Mouse (Mus musculus) gastrocnemius, postnatal 25 days (tissue): ENCODE data around the gene Gng4. TPM values are rescaled to one million over a fixed set of nuclear protein-coding genes. Genes with fewer than 3 reads are reported as not detected.
"Not testable (repeated sequence)": the region's sequence is repeated elsewhere in the genome, so short reads cannot be mapped to it uniquely, and the experiment has no call there.

Experiments used
- DNase-seq: peaks from one replicate; pipeline ENCODE4 v3.0.0; 2022
- long read RNA-seq, 2 experiments: library from polyadenylated mRNA; stranded (forward); transcript quantifications; one replicate each; pipeline ENCODE4 v2.0.0; 2021
- total RNA-seq, 2 experiments: library from RNA; stranded (reverse); gene quantifications; 1 replicate in 1 of 2; 2 replicates in 1 of 2; pipeline ENCODE4 v1.2.3; 2021

The Gng4 gene
- total RNA-seq, result under 1 TPM in 1 of 2 experiments, not detected in 1; 0.31 TPM
- long read RNA-seq, experiment 1, result 0 reads
- long read RNA-seq, experiment 2, result 0 reads

DNA sequence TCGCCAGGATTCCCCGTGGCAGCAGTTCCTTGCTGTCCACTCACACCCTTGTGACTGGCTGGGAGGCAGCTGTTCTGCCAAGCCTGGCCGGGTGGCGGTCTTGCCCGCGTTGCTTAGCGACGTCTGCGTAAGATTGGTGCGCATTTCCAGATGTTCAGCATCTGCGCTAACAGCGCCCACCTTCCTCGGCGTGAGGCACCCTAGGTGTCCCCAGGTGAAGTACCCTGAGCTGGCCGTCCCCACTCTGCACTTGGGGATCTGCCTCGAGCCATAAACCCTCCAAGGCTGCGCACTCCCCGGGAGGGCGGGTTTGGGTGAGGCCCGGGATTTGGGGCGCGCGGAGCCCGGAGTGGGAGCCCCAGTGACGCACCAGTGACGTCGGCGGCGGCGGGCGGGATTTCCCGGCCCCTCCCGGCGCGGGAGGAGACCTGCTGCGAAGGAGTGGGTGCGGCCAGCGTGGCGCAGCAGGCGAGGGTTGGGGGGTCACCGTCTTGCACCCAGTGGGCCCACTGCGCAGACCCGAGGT is at the start of gene Gng4:
TSS of gene Gng4 (plus strand) at position 166 of the 526 bp plus-strand sequence.
- DNase-seq, result peak; percentile 34

DNA sequence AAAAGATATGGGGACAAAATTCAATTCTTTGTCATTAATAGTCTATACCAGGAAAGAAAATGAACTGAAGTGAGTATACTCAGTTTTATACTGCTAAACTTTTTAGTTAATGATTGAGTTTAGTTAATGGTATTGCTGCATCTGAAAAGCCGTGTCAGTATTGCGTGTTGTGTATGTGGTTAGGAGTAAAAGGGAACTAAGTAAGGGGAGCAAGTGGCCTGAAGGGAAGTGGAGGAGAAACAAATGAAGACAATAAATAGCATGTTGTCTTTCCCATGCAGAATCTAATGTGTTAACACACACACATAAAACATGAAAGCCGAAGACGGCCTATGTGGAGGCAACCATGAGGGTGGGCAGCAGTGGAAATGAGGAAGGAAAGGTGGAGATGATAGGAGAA is 44.6 kb upstream of the Gng4 start:
- DNase-seq, result no peak

DNA sequence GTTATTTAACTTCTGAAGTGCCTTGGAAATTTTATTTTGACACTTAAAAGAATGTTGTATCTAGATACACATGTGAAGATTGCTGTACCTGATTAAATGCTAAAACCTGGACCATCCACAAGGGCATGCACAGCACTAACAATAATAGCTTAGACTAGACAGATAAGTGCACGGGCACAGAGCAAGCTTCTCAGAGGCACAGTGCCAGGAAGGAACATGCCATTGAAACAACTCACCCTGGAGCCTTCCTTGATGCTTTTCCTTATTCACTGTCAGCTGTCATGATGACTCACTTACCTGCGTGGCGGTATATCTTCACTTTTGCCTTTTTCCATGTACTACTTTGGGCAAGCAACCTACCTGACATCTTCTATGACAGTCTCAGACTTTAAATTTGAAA is 37.9 kb upstream of the Gng4 start:
- no peak for DNase-seq

DNA sequence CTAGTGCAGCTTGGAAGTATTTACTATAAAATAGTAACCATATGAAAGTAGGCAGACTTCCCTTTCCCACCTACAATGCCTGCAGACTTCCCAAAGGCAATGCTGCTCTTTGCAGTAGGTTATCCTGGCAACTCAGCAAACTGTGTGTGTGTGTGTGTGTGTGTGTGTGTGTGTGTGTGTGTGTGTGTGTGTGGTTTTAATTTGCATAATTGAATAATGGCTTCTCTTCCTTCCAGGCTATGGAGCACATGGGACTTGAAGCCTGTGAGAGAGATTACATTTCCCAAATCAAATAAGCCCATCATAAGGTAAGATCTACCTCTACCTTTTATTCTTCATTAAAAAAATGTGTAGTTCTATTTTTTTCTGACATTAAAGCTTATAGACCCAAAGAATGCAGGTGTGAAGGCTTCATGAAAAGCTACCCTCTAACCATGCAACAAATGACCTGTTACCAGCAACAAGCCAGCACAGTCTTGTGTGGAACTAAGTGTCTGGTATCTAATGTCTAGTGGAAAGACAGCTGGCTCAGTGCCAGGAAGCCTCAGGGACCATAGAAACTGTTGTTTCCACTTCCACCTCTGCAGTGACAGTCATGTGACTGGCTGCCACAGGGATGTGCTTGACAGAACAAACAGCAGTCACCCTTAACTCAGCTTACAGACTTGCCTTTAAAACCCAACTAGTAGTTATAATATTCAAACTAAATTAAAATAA is 7.9 kb upstream of the Gng4 start:
- DNase-seq, result no peak

DNA sequence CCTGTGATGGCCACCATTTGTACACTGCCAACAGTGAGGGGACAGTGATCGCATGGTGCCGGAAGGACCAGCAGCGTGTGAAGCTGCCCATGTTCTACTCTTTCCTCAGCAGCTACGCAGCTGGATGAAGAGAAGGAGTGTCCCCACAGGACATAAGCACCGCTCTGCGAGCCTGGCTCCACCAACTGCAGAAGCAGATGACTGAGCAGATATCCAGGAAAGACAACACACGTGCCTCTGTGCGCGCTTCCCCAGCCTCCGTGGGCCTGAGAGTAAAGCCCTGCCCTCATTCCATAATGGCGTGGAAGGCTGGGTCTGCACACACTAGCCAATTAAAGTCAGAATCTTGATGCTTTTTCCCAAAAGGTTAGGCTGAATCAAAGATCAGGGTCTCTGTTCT is 6.8 kb upstream of the Gng4 start:
- no peak for DNase-seq

DNA sequence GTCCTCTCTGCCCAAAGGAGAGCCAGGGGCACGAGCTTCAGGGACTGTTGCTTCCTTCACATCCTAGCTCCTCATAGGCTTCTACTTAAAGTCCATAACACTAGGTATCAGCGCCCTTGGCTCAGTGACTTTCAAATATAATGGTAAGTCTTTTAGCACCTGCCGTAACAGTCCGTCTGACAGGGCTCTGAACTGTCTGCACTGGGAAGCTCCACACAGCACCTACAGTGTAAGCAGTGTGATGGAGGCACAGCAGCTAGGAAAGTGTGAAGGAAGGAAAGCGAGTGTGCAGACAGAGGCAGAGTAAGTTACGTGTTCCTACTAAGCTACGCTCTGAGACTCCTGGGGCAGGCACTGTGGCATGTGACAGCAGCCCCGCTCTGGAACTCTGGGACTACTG is 6.2 kb upstream of the Gng4 start:
- no peak for DNase-seq

DNA sequence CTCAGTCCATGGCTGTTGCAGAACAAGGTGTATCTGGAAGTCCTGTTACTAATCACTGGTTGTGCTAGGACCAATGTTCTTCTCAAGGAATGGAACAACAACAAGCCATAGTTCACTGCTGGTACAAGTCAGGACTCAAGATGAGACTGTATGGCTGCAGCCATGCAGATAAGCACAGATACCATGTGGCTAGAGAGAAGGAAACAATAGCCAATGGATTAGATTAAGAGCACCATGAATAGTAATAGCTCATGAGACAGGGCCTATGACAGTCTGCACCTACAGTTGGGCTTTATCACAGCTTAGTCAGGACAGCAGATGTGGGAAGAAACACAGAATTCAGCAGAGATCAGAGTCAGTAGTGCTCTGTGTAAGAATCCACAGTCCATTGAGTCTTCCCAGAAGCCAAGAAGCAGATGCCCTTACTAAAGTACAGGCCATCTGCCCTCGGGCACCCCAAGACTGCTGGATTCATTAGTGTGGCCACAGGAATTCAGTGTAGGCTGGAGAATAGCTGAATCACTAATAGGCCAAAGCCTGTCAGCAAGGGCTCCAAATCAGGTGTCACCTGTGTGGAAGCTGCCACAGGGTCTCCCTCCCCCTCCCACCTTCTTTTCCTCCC is 4.9 kb upstream of the Gng4 start:
- DNase-seq, result no peak

DNA sequence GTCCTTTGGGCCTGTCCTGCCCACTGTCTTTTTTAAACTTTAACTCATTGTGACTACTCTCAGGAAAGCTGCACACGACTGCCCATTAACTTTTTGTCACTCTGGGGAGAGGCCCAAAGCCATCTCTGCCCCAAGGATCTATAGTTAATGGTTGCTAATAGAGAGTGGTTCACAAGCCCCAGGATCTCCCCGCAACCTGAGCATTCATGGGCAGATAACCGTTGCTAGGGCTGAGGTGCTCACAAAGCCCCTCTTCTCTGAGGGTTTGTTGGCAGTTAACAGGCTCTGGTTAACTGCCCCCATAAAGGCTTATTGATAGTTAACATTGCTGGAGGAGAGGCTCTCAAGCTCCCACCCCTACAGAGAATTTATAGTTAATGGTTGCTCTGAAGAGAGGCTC is 3.6 kb upstream of the Gng4 start:
- DNase-seq, result no peak

DNA sequence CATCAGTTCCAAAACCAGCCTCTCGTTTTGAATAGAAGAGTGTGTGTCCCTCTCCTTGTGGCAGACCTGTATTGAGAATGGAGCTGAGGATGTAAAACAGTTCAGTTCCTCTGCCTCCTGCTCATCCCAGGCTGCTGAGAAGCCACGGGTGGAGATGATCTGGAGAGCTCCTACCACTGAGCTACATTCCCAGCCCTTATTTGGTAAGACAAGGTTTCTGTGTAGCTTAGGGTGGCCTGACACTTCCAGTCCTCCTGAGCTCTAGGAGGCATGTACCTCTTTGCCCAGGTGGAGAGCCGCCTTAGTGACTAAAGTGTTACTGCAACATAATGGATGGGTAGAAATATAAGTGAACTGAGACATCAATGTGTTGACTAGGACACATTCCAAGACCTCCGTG is 2.8 kb upstream of the Gng4 start:
- DNase-seq, result no peak

DNA sequence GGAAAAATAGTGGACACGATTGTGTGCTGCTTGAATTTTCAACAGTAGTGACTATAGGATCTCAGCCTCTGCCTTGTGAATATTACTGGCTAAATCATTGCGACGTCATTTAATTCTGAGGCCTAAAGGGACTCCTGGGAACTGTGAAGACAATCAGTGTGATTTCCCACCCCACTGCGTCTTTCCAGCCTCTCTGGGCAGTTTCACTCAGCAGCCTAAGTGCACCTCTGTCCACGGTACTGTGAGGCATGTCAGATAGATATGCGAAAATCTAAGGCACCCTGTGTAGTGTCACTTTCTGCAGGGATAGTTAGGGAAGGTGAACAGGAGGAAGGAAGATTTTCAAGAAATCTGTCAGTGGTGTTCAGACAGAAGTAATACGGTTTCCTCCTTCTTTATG is 563 bp upstream of the Gng4 start:
- no peak for DNase-seq

DNA sequence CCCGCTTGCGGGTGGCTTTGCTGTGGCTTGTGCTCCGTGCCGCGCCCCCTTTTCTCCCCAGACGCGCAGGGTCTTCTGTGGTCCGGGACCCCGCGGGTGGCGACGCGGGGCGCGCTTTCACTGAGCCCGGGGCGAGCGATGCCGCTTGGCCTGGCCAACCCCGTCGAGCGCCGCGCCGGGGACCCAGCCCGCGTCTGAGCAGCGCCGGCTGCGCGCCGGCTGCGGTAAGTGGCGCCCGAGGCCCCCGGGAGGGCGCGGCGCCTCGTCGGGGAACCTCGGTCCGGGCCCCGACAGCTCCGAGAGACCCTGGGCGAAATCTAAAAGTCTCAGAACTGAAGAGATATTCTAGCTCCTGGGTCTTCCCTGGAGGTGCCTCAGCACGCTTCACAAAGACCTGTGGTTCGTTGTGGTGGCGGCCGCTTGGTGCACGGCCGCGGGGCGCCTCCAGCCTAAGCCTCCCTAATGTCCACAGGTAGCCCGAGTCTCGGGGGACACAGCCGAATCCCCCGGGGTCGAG is 619 bp downstream of the Gng4 start:
- DNase-seq, result no peak

DNA sequence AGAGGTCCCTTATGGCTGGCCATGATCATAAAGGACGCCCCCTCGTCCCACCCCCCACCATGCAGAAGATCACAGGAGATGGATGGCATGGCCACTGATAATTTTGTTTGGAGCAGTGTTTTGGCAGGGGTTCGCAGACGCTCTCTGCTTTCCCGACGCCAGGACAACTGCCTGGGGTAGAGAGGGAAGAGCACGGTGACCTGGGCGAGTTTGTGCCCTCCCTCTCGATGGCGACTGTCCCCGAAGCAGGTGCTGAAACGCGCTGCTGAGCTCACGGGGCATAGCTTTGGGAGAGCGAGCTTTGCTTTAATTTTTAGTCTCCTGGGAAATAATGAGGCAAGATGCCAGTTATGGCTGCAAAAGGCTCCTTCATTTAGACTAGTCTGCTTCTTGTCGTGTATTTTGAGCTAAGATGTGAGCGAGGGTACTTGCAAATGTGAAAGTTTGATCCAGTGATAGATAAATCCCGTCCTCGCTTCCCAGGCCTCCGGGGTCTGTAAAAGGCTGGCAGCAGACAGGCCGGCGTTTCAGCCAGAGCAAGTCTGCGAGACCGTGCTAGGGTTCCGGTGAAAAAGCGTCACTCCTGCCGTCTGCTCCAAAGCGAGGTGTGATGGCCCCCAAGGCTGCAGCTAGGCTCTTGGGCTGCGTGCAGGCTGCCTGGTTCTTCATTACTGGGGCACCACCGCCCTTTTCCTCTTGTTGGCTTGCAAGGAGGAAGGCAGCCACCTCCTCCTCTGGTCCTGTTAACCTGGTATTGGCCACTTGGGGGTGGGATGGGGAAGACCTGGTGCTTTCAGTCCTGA is 1.3 kb downstream of the Gng4 start:
- DNase-seq, result no peak

DNA sequence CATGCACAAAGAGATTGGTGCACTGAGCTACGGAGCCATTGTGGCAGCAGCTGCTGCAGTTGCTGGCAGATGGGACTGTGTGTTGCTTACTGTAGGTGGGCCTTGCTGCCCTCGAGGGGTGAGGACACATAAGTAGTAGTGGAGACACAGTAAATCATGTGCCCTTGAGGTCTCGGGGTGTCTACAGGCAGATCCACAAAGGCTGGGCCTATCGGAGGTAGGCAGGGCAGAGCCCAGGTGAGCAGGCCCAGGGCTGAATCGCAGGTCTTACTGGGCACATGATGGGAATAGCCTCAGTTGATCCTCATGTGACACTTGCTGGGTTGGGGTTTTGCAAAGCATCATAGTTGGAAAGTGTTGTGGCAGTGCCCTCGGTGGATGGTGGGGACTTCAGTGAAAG is 3.1 kb downstream of the Gng4 start:
- no peak for DNase-seq

DNA sequence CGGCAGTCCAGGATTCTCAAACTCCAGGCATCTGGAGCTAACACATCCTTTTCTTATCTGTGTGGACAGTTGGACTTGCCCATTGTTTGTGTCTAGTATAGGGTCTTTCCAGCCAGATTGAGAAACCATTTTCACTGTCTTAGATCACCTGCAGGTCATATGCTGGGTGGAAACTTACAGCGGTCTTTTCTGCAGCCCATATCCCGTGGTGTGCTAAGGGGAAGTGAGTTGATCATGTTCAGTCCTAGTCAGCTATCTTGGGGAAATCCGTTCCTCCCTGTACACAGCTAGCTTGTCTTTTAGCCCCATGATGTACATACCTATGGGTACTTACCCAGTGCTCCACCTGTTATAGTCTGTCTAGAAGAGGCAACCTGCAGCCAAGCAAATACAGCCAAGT is 4.2 kb downstream of the Gng4 start:
- no peak for DNase-seq

DNA sequence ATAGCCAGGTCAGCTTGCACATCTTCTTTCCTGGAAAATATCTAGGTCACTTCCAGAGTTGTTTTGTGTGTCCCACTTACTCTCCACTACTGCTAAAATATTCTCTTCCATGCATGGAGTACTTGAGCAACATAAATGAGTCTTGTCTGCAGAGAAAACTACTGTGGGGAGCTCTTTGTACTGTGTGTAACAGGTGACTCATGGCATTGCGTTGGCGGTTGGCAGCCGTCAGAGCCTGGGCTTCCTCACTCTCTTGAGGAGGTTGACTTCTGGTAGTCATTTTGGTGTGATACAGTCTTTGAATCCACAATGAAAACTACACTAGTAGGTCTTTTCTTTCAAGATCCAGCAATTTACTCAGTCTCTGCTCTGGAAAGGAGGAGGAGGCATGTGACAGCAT is 8.1 kb downstream of the Gng4 start:
- DNase-seq, result no peak

DNA sequence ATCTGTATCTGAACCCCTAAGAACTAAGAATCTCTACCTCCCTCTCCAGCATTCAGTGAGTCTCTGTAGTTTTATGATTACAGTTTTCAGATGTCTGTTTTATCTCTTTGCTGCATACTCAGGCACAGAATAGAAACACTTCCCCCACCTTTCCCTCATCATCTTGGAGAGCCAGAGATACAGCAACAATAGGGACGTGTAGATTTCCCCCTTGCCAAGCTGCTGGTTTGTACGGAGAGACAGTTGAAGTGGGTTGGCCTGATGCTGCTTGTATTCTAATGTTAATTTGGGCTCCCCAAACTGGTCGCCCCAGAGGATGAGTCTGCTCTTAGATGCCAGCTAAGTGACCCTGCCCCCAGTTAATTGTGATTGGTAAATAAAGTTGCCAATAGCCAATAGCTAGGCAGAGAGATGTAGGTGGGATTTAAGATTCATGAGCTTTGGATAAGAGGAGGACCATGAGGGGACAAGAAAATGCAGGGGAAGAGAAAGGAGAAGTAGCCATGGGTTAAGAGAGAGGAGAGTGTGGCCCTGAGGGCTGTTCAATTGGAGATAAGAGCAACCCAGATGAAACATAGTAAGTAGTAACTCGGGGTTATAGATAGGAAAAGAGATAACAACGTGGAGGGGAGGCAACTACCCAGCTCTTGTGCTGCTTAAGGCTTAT is 11.4 kb downstream of the Gng4 start:
- no peak for DNase-seq

DNA sequence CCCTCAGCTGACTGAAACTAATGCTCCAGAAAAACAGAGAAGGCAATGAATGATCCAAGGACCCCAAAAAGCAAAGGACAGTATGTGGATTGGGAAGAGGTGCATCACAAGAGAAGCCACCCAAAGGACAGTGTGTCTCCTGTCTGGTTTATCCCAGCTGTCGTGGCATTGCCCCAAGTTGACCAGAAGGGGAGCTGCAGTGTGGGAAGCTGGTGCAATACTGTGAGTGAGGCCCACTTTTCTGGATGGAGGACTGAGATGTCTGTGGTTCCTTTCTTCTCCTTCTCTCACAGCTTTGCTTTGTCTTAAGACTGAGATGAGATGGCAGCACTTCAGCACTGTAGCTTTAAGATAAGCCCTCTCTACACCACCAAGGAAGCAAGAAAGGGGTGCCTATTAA is 12.2 kb downstream of the Gng4 start:
- DNase-seq, result no peak

DNA sequence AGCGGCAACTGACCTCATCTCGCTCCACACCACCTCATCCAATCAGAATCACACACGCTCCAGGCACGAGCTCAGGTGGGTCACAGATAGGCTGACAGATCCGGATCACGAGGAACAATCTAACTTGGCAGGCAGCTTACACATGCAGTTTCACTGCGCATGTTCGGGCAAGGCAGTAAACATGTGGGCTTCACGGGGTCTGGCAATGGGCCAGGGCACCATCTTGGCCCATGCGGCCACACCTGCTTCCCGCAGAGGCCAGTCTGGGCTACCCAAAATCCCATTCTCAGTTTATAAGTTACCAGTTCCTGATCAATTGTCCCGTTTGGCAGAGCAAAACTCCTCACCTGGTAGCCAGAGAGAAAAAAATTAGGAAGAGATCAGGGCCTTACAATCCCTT is 14.0 kb downstream of the Gng4 start:
- DNase-seq, result not testable (repeated sequence)

DNA sequence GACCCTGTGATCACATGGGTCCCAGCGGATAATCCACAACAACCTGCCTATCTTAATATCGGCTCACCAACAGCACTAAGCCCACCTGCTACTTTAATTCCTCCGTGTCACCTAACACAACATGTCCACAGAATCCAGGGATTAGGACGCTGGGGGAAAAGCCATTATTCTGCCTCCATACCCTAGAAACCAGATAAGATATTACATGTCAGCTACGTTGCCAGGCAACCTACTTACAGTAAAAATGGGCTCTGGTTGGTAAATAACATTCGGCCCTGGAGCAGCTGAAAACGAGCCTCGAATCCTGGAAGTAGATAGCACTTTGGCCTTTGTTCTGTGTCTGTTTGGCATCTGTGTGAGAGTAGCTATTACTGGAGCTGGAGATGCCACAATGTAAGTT is 14.9 kb downstream of the Gng4 start:
- no peak for DNase-seq

DNA sequence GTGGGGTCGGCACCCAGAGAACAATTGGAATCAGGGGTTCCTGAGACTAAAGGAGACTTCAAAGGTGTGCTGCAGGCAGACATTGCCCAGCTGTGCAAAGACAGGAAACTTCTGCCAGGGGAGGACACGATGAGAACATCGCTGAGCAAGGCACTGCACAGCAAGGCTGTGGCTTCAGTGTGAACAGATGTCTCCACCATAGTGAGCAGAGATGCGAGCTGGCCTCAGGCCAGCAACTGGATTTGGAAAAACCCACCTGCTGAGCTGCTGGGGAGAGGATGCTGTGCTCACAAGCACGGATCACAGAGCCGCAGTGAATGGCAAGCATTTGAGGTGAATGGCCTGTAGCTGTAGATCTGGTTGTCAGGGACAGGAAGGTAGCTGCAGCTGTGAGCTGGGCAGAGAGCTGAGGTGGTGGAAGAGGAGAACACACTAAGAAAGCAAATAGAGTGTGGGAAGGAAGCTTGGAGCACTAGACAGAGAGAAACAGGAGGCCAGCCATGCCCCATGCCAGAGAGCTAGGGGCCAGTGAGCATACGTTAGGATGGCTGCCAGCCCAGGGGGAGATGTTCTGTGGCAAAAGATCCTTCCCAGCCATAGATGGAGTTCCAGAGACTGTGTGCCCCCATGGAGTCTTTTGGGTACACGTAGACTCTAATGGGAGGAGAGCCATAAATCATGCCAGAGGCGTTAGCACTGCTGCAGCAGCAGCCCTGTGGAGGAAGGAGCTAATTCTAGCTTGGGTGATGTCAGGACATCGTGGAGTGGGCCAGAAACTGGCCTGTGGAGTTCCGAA is 24.7 kb downstream of the Gng4 start:
- no peak for DNase-seq

DNA sequence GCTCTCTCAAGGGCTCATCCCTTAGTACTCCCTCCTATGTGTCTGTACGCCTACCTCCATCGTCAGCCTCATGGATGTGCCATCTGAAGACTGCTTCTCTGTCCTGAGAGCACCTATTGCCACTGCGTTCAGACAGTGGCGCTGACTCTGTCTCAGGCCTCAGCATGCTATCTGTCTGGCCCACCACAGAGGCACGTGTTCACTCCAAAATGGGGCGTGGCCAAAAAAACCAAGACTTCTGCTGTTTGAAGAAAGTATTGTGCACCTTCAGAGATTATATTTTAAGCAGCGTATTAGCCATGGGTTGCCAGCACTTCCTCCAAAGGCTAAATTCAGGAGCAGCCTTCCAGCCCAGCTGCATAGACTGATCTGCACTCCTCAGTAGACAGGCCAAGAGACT is 27.0 kb downstream of the Gng4 start:
- DNase-seq, result no peak
